In genomic region chr11:31369648-31370286, GRCm38 (mm10) we compare ENCODE assay signal across 8 mouse cellular contexts. TPM values are rescaled to one million over a fixed set of nuclear protein-coding genes. Genes with fewer than 3 reads are reported as not detected.
DNase-seq lines count a peak whose midpoint lies in the region; ATAC-seq and TF ChIP-seq lines count a peak whose summit lies in the region.

TSS of gene Stc2 (minus strand) at chr11:31370074.

- TF ChIP-seq POLR2A in ES-Bruce4 (IDR thresholded peaks at IDR 0.05; ENCODE audit: insufficient read depth, low read length), result no peak

- peak within 1 kb of the TSS; percentile 75 for H3K4me3 ChIP-seq in ES-Bruce4 (ENCODE audit: low read depth, low read length)
- H3K4me3 ChIP-seq in forebrain, embryonic 16.5 days (replicated peaks; ENCODE audit: low read length), result peak within 1 kb of the TSS; percentile 70
- peak within 1 kb of the TSS; percentile 58 for H3K4me3 ChIP-seq in layer of hippocampus, adult 2 months
- H3K4me3 ChIP-seq in lung, embryonic 15.5 days, result peak within 1 kb of the TSS; percentile 51

- peak; percentile 86 for ATAC-seq in forebrain, embryonic 16.5 days
- ATAC-seq in lung, embryonic 15.5 days (ENCODE audit: borderline replicate concordance, extremely low read depth, low FRiP score, low TSS enrichment), result peak; percentile 71
- no peak for ATAC-seq in activated CD4-positive, CD25-positive, alpha-beta regulatory T cell, adult 4 months

- peak within 1 kb of the TSS; percentile 95 for H3K4me2 ChIP-seq in forebrain, embryonic 16.5 days (ENCODE audit: low read length)
- peak within 1 kb of the TSS; percentile 97 for H3K4me2 ChIP-seq in lung, embryonic 15.5 days

- peak; percentile 68 for DNase-seq in adrenal gland, postnatal 10 days
- peak; percentile 68 for DNase-seq in heart, postnatal 25 days (ENCODE audit: low spot score)
- DNase-seq in layer of hippocampus, adult 2 months (ENCODE audit: low spot score in 2 of 2), result peak; percentile 41 to 57
- peak; percentile 88 for DNase-seq in retina, postnatal 1 day

- peaks cover 3% of the 10 kb centered on the region; the same call in 1 of the 2 replicates for H3K36me3 ChIP-seq in ES-Bruce4 (ENCODE audit: control insufficient read depth, insufficient read depth, low read length, poor library complexity, severe bottlenecking)
- H3K36me3 ChIP-seq in forebrain, embryonic 16.5 days (ENCODE audit: control insufficient read depth, insufficient read depth), result no peaks in the 10 kb centered on the region
- H3K36me3 ChIP-seq in lung, embryonic 15.5 days, result no peaks in the 10 kb centered on the region

- H3K27me3 ChIP-seq in ES-Bruce4 (ENCODE audit: control insufficient read depth, insufficient read depth, low read length, poor library complexity, severe bottlenecking), result peaks cover 6% of the 10 kb centered on the region
- H3K27me3 ChIP-seq in forebrain, embryonic 16.5 days (replicated peaks; ENCODE audit: control insufficient read depth, insufficient read depth, low read length), result peaks cover 21% of the 10 kb centered on the region
- peaks cover 48% of the 10 kb centered on the region for H3K27me3 ChIP-seq in lung, embryonic 15.5 days

- intact Hi-C loops in heart, postnatal 25 days (cut with DNase I), result loop anchor here (5.0 kb wide), 2 partner anchors 188 to 248 kb away; no protein-coding TSS in a partner anchor

- H3K27ac ChIP-seq in ES-Bruce4 (ENCODE audit: insufficient read depth, low read length), result no peak within 1 kb of the TSS
- no peak within 1 kb of the TSS for H3K27ac ChIP-seq in forebrain, embryonic 16.5 days (ENCODE audit: low read length)
- peak within 1 kb of the TSS; percentile 73 for H3K27ac ChIP-seq in layer of hippocampus, adult 2 months
- peak within 1 kb of the TSS; percentile 63 for H3K27ac ChIP-seq in lung, embryonic 15.5 days

- TF ChIP-seq EP300 in ES-Bruce4 (IDR thresholded peaks at IDR 0.05; ENCODE audit: insufficient read depth, low read depth, low read length), result 0 out of 2 replicates have a peak, but pooled peaks have one; percentile 38

- under 1% methylated on average over 50 of the region's 51 CpGs for WGBS in forebrain, embryonic 16.5 days
- under 1% methylated on average over 50 of the region's 51 CpGs for WGBS in lung, embryonic 15.5 days

- no peak for TF ChIP-seq CTCF in ES-Bruce4 (IDR thresholded peaks at IDR 0.05; ENCODE audit: low read depth, low read length)
- no peak for TF ChIP-seq CTCF in layer of hippocampus, adult 2 months (conservative IDR thresholded peaks at IDR 0.05)

- no peaks in the 10 kb centered on the region for H3K9me3 ChIP-seq in ES-Bruce4 (replicated peaks; ENCODE audit: control insufficient read depth, insufficient read depth, low read length, poor library complexity, severe bottlenecking)
- no peaks in the 10 kb centered on the region for H3K9me3 ChIP-seq in forebrain, embryonic 16.5 days (ENCODE audit: control insufficient read depth, low read length)
- no peaks in the 10 kb centered on the region for H3K9me3 ChIP-seq in lung, embryonic 15.5 days

- H3K9ac ChIP-seq in ES-Bruce4 (ENCODE audit: low read depth, poor library complexity, severe bottlenecking), result peak within 1 kb of the TSS; percentile 54
- peak within 1 kb of the TSS; percentile 63 for H3K9ac ChIP-seq in forebrain, embryonic 16.5 days (replicated peaks; ENCODE audit: low read depth, low read length)
- H3K9ac ChIP-seq in lung, embryonic 15.5 days, result peak within 1 kb of the TSS; percentile 53

- no peaks in the 10 kb centered on the region for H3K4me1 ChIP-seq in ES-Bruce4 (ENCODE audit: control insufficient read depth, insufficient read depth, low read length)
- H3K4me1 ChIP-seq in forebrain, embryonic 16.5 days (replicated peaks; ENCODE audit: control insufficient read depth, insufficient read depth, low read length), result peaks cover 20% of the 10 kb centered on the region
- peaks cover 30% of the 10 kb centered on the region for H3K4me1 ChIP-seq in lung, embryonic 15.5 days

RNA-seq across cellular contexts. Expression of gene Stc2, which starts in this region (rescaled TPM):
- polyA plus RNA-seq in ES-Bruce4 (2011; ENCODE audit: insufficient read depth, insufficient read length, low read depth, missing spikeins), result 3.7 and 5.7 TPM in 2 replicates
- total RNA-seq in adrenal gland, postnatal 10 days (2021), result 1 to 10 TPM; 1.6 to 2.8 TPM
- 1.5 TPM in 2 replicates for polyA plus RNA-seq in forebrain, embryonic 16.5 days (2015; fragmentation: Nextera tagmentation; extraction: Ambion mirVana)
- 10 to 100 TPM; 15.0 to 26.0 TPM for total RNA-seq in heart, postnatal 25 days (2021)
- 1 to 10 TPM; 3.8 to 4.6 TPM for total RNA-seq in layer of hippocampus, adult 2 months (2021)
- polyA plus RNA-seq in lung, embryonic 15.5 days (2015; fragmentation: Nextera tagmentation; extraction: Ambion mirVana), result 3.0 and 3.7 TPM in 2 replicates
- under 1 TPM in 1 of 2 experiments, not detected in 1; 0.23 TPM for polyA plus RNA-seq in activated CD4-positive, CD25-positive, alpha-beta regulatory T cell, adult 4 months (2017; shearing (Covaris generic))

Comparison
In these comparisons a context has a peak if more than half of its experiments do, and no peak if none do; other contexts are left out.
1. H3K27ac ChIP-seq: peak in layer of hippocampus, adult 2 months (single experiment) and lung, embryonic 15.5 days (single experiment); none in ES-Bruce4 (single experiment) and forebrain, embryonic 16.5 days (single experiment).
2. Peak in every context shown above with its lines, with median percentiles within 50 percentile points of each other: H3K4me3 ChIP-seq, H3K9ac ChIP-seq and DNase-seq.